Mouse (Mus musculus) hindbrain, postnatal 0 days (tissue): ENCODE data around the gene Slc7a6. TPM values are rescaled to one million over a fixed set of nuclear protein-coding genes. Genes with fewer than 3 reads are reported as not detected.

Experiments
- ATAC-seq: fragments of 200-750 bp; cut with Nextera tagmentation; 2 replicates; pipeline ENCODE4 v1.8.0; 2017; ENCODE audit warnings: mild to moderate bottlenecking, moderate TSS enrichment, moderate library complexity
- DNase-seq: peaks from one replicate; pipeline ENCODE4 v3.0.0-alpha.2; 2015; ENCODE audit warnings: low spot score
- H3K27ac ChIP-seq: fragments of 300-500 bp; sonication (generic); 2 replicates; pipeline ENCODE4 v1.5.1; 2014; ENCODE audit warnings: mild to moderate bottlenecking
- H3K27me3 ChIP-seq: fragments of 300-500 bp; sonication (generic); 2 replicates; pipeline ENCODE4 v1.6.1; 2014; ENCODE audit warnings: low read length, mixed read lengths; ENCODE audit not compliant: insufficient read depth
- H3K36me3 ChIP-seq: fragments of 300-500 bp; sonication (generic); 2 replicates; pipeline ENCODE4 v1.6.1; 2014; ENCODE audit warnings: low read length, mixed read lengths; ENCODE audit not compliant: insufficient read depth
- H3K4me1 ChIP-seq: fragments of 300-500 bp; sonication (generic); 2 replicates; pipeline ENCODE4 v1.6.1; 2014; ENCODE audit warnings: antibody characterized with exemption, low read length, mixed read lengths; ENCODE audit not compliant: insufficient read depth
- H3K4me2 ChIP-seq: fragments of 300-500 bp; sonication (generic); 2 replicates; pipeline ENCODE4 v1.6.1; 2014; ENCODE audit warnings: low read depth, mild to moderate bottlenecking, low read length, moderate library complexity, mixed read lengths
- H3K4me3 ChIP-seq: fragments of 300-500 bp; sonication (generic); 2 replicates; pipeline ENCODE4 v1.5.1; 2014; ENCODE audit warnings: low read length
- H3K9ac ChIP-seq: fragments of 300-500 bp; sonication (generic); replicated peaks from 2 replicates; pipeline ENCODE4 v1.6.1; 2014; ENCODE audit warnings: mild to moderate bottlenecking, low read length, moderate library complexity, mixed read lengths
- H3K9me3 ChIP-seq: fragments of 300-500 bp; sonication (generic); 2 replicates; pipeline ENCODE4 v1.6.1; 2016; ENCODE audit warnings: low read length, mixed read lengths
- CTCF ChIP-seq: IDR thresholded peaks from 2 replicates; pipeline ENCODE4 v1.5.1; 2016; ENCODE audit warnings: antibody characterized with exemption, control low read depth, low read depth
- WGBS: fragments of 180-500 bp; shearing (Covaris S2); extraction: QIAGEN DNeasy Blood & Tissue Kit; methylation state at CpG from one replicate; pipeline ENCODE4 v1.1.7; 2014; 5-methylcytosine and 5-hydroxymethylcytosine counted together
- polyA plus RNA-seq: library from polyadenylated mRNA; unstranded; fragments of >200 nt; fragmentation: Nextera tagmentation; extraction: Ambion mirVana; gene quantifications from 2 replicates; pipeline ENCODE4 v1.2.1, GENCODE M21; 2015
- total RNA-seq: library from RNA; depleted of rRNA; stranded (reverse); fragments of >200 nt; gene quantifications from 2 replicates; pipeline ENCODE4 v1.2.3, GENCODE M21; 2014

Slc7a6 gene
- total and polyA plus RNA-seq, 2 experiments from 2014 or later, result 39.1 to 53.2 TPM

DNA sequence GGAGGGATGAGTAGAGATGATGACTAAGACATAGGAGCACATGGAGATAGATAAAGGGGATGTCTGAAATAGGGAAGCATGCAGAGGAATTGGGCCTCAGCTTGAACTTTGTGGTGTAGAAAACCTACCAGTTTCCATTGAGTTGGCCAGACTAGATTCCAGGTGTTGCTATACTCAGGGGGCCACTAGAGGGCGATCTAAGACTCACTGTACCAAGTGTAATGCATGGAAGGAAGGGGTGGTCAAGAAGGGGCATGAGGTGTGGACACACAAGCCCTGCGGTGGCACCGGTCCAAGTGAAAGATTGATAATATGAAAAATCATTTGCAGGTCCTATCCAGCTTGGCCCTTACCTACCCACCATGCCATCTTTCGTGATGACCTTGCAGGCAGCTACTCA, 3.2 kb upstream of the Slc7a6 start:
- Histone ChIP-seq H3K4me1 (peaks cover 5% of the 10 kb centered on the region; the same call in 1 of the 2 replicates), H3K27me3 (no peaks in the 10 kb centered on the region), H3K4me3 (no peak overlapping the region), H3K27ac (no peak overlapping the region), H3K36me3 (peaks cover 27% of the 10 kb centered on the region; the same call in 1 of the 2 replicates), H3K9ac (no peak overlapping the region), H3K4me2 (no peak overlapping the region), H3K9me3 (no peaks in the 10 kb centered on the region)
- DNase-seq (peak; percentile 70), ATAC-seq (no peak)
- WGBS, result 49% methylated on average over 4 of the region's 4 CpGs
- TF ChIP-seq CTCF, result peak; percentile 83

DNA sequence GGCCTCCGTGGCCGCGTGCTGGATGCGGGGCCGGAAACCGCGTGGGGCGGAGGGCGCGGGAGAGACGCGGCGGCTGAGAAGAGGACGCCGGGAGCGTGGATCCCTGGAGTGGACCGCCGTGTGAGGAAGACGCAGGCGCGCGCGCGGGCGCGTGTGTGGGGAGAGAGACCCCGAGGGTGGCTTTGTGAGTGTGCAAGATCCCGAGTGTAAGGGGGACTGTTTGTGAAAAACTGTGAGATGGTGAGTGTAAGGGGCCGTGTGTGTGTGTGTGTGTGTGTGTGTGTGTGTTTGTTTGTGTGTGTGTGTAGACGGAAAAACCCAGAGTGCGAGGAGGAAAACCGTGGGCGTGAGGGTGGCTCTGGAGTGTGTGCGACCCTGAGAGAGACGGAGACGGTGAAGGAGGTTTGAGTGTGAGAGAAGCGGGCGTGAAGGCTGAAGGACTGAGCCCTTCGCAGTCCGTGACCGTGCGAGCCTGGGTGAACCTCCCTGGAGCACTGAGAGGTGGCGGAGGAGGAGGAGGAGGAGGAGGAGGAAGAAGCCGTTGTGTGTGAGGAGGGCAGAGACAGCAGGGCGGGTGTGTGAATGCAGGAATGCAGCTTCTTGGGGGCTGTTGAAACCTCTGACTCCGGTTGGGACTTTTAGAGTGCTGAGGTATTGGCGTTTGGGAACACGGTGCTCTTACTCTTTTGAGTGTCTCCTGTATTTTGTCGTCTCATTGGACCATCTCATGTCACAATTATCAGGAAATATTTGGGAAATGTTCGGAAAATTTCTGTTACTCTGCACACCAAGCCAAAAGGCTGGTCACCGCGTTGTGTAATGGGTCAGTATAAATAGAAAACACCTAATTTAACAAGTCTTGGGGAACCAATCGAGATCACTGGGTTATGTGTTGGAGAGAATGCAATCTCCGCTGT, 618 bp downstream of the Slc7a6 start:
- DNase-seq (peak; percentile 75), ATAC-seq (peak; percentile 84)
- TF ChIP-seq CTCF, result no peak
- Histone ChIP-seq H3K4me3 (peak overlapping the region; percentile 78), H3K27me3 (no peaks in the 10 kb centered on the region), H3K4me2 (peak overlapping the region; percentile 97), H3K4me1 (peaks cover 5% of the 10 kb centered on the region; the same call in 1 of the 2 replicates), H3K9ac (peak overlapping the region; percentile 74), H3K9me3 (no peaks in the 10 kb centered on the region), H3K27ac (peak overlapping the region; percentile 91), H3K36me3 (0 out of 2 replicates have a peak, but pooled peaks cover under 1% of the 10 kb centered on the region)
- 2% methylated on average over 53 of the region's 54 CpGs for WGBS

DNA sequence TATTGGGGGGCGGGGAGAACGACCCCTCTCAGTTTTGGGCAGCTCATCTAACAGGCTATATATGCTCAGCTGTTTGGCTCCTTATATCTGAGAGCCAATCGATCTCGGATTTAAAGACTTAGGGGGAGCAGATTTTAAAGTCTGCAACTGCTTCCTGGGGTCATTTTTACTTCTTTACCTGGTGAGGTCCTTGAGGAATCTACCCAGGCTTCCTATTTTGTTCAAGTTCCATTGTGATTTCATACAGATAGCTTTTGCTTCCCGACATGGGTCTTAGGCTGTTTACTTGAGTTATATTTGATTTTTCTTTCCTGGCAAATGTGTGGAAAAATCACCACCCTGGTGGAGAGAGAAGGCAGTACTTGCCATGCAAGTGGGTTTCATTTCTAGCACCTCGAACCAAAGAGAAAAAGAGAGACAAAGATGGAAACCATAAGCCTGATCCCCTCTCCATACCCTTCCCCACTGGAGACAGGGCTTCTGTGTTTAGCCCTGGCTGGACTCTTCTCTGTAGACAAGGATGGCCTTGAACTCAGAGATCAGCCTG, 1.4 kb downstream of the Slc7a6 start:
- WGBS, result 31% methylated on average over 6 of the region's 6 CpGs
- H3K9ac ChIP-seq, result peak overlapping the region; percentile 74
- H3K27ac ChIP-seq, result no peak overlapping the region; the same call in 1 of the 2 replicates
- DNase-seq (peak; percentile 18), ATAC-seq (no peak)
- TF ChIP-seq CTCF, result peak; percentile 51
- H3K27me3 ChIP-seq, result no peaks in the 10 kb centered on the region
- peaks cover 5% of the 10 kb centered on the region; the same call in 1 of the 2 replicates for H3K4me1 ChIP-seq
- peak overlapping the region; percentile 78 for H3K4me3 ChIP-seq
- no peaks in the 10 kb centered on the region for H3K9me3 ChIP-seq
- peak overlapping the region; percentile 97 for H3K4me2 ChIP-seq
- no peaks in the 10 kb centered on the region for H3K36me3 ChIP-seq

DNA sequence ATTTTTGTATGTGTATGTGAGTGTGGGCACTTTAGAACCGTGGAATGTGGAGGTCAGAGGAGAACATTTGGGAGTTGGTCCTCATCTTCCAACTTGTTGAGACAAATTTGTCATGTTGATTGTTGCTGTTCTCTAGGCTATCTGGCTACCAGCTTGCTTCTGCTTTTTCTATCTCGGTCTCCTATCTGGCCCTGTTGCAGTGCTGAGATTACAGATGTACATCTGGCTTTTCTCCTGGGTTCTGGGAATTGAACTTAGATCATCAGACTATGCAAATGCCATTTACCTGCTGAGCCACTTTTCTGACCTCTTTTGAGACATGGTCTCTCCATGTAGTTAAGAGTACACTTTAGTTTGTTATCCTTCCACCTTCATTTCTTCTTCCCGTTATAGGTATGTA, 4.9 kb downstream of the Slc7a6 start:
- no peak for TF ChIP-seq CTCF
- Histone ChIP-seq H3K4me2 (no peak overlapping the region), H3K4me3 (no peak overlapping the region), H3K9ac (no peak overlapping the region), H3K27me3 (no peaks in the 10 kb centered on the region), H3K9me3 (no peaks in the 10 kb centered on the region), H3K27ac (no peak overlapping the region), H3K4me1 (no peaks in the 10 kb centered on the region), H3K36me3 (no peaks in the 10 kb centered on the region)
- ATAC-seq (no peak), DNase-seq (no peak)
- 95% methylated on average over 3 of the region's 3 CpGs for WGBS

DNA sequence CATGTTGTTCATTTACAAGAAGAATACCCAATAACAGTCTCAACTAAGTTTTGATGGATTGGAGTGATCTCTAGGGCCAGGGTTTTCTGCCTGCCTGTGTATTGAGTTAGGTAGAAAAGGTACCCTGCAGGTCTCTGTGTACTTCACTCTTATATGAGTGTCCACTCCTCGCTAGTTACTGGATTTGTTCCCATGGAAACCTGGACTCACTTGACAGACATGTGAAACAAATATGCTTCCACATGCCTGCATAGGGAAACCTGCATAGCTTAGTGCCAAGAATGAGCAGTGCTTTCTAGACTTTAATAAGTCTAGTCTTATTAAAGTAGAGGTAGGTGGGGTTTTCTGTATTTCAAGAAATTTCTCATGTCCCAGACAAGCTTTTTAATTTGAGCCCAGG, 8.2 kb downstream of the Slc7a6 start:
- Histone ChIP-seq H3K27ac (no peak overlapping the region), H3K36me3 (no peaks in the 10 kb centered on the region), H3K9me3 (no peaks in the 10 kb centered on the region), H3K27me3 (no peaks in the 10 kb centered on the region), H3K4me3 (no peak overlapping the region), H3K4me2 (no peak overlapping the region), H3K4me1 (no peaks in the 10 kb centered on the region), H3K9ac (no peak overlapping the region)
- DNase-seq, result peak; percentile 28
- WGBS, result 8% methylated on average over 1 of the region's 1 CpGs
- TF ChIP-seq CTCF, result no peak
- no peak for ATAC-seq

DNA sequence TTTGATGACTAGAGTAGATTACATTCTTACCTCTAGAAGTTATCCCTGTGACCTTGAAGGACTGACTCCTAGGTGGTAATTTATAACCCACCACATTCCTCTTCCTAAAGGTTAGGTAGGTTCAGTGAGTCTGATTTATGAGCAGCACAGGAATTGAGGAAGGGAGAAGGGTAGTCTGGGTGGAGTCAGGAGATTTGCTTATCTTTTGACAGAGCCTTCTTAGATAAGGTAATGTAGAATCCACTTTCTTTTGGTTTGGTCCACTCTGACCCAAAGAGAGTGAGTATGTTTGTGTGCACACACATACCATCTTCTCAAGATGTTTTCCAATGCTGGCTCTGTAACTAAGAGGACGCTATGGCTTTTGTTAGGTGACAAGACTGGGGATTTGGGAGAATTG, 8.9 kb downstream of the Slc7a6 start:
- no peaks in the 10 kb centered on the region for H3K4me1 ChIP-seq
- 85% methylated on average over 1 of the region's 1 CpGs for WGBS
- H3K27me3 ChIP-seq, result no peaks in the 10 kb centered on the region
- no peaks in the 10 kb centered on the region for H3K36me3 ChIP-seq
- H3K4me3 ChIP-seq, result no peak overlapping the region
- no peak overlapping the region for H3K27ac ChIP-seq
- DNase-seq (no peak), ATAC-seq (no peak)
- H3K9ac ChIP-seq, result no peak overlapping the region
- no peak for TF ChIP-seq CTCF
- no peaks in the 10 kb centered on the region for H3K9me3 ChIP-seq
- no peak overlapping the region for H3K4me2 ChIP-seq
